Mouse (Mus musculus) lung, adult 18-20 months (tissue): ENCODE measurements around the gene Ahcyl1.
A peak's percentile ranks its signal among the peaks of the same experiment; 100 is the strongest.
"Not testable (repeated sequence)": the region's sequence is repeated elsewhere in the genome, so short reads cannot be mapped to it uniquely, and the experiment has no call there.

Experiments used
- DNase-seq, 2 experiments: peaks; one replicate each; pipeline ENCODE4 v3.0.0; 2022; ENCODE audit warnings: mixed read lengths in 2 of 2

The Ahcyl1 gene

GRCm38 (mm10) chr3:107695948-107696881 is at the start of gene Ahcyl1:
TSS of gene Ahcyl1 (minus strand) at chr3:107696560.
- peak; percentile 98 for DNase-seq

GRCm38 (mm10) chr3:107746026-107746425 is 49.7 kb upstream of the Ahcyl1 start:
- DNase-seq: no peak

- DNase-seq: no peak
These were observed 47.3 kb upstream of the Ahcyl1 start for GRCm38 (mm10) chr3:107743650-107744049.

DNA sequence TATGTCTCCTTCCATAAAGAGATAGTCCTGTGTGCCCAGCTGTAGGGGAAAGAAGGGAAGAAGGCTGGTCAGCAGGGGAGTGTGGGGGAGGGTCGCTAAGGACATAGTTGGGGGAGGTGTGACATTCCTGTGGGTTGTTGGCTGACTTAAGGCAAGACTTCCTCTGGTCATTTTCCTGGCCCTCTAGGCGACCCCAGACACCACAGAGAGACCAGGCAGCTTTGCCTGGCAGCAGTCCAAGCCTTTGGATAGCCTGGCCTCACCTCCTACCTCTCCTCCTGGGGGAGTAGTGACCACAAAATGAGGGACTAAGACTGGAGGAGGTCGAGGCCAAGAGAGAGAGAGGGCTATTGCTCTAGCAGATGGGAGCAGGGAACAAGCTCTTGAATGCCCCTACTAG is 46.7 kb upstream of the Ahcyl1 start:
- DNase-seq: no peak

DNA sequence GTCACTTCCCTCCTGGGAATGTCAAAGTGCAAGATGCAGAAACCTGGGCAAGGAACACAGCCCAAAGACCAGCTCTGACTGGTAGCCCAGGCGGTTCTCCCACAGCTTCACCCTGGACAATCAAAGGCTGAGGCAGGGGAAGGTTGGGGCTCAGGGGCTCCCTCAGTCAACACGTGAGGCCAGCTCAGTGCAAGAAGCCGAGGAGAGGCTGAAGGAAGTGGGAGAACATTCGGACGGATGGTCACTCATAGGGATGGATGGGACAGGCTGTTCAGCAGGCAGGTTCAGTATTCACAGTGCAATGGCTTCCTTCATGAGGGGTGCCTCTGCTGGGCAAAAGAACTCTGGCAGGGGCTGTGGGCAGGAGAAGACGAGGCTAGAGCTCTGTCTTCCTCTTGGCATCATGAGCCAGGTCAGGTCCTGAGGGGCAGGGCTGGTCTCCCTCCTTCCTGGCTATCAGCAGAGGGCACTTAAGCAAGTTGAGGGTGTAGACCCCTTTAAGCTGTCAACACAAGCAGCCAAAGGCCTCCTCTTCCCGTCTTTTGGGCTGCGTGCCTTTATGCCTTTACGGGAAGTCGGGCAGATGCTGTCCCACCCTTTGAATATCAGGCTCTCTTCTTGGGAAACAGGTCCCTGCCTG is 45.8 kb upstream of the Ahcyl1 start:
- DNase-seq: no peak

DNA sequence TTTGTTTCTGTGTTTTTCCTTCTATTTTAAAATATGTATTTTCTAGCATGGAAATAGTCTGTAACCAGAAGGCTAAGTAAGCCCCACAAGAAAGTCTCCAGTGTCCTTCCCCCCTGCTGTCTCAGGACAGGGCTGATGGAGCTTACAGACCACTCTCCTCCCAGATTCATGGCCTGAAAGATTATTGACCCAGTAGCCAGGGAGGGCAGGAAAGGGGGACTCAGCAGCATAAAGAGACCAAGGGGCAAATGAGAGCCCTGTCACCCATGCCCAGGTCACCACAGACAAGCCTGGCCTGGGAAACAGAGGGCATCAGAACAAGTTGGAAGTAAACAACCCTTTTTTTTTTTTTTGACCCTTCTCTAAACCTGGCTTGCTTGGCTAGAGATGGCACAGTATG is 45.0 kb upstream of the Ahcyl1 start:
- no peak for DNase-seq

DNA sequence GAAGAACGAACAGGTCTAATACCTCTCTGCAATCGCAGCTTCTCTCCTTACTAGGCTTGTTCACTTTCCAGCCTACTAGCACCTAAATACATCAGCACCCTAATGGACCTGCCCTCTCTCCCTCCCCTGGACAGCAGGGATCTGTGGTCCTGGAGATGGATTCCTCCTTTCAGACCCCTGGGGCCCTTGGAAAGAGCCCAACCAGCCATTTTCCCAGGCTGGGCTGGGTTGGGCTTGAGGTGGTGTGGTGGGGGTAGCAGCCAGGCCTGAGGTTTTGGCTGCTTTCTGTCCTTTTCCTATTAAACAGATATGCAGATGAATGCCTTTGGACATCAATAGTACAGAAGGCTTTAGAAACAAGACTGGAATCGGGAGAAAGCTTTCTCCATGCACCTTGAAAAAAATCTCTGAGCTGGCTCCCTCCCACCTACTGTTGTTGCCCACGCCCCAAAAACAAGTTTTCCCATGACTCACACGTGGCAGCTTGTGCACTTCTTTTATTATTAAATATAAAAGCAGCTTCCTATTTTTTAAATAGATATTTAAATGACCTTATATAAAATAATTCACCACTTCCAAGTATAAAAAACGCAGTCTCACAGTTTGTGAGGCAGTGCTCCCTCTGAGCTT is 44.3 kb upstream of the Ahcyl1 start:
- DNase-seq: no peak

DNA sequence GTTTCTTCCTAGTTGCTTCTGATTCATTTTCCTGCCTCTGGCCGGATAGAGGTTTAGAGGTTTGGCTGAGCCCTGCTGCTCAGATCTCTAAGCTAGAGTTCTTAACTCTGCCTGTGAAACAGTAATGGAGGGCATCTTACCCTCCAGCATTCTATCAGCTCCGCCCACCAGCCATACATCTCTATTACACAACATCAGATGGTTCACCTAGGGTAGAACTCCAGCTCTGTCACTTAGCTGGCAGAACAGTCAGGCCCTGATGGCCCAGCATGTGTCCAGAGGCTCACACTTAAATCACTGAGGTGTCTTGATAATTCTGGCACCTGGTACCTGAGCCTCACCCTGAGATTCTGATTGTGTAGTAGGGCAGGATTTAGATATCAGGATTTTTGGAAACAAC is 43.6 kb upstream of the Ahcyl1 start:
- DNase-seq: no peak

GRCm38 (mm10) chr3:107739456-107739855 is 43.1 kb upstream of the Ahcyl1 start:
- DNase-seq: no peak

DNA sequence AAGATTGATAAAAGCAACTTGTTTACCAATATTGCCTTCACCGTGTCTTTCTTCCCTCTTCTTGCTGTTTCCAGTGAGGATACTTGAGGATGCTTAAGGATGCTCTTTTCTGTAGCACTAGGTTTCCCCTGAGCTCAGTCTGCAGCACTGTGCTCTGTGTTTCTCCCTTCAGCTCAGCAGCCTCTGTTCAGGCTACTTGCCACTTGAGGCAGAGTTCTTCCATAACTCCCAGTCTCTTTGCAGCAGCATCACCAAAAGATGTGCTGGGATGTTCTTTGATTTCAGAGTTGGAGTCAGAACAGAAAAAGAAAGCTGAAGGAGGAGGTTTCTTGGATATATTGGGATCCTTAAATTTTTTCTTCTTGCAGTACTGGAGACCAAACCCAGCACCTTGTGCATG is 42.3 kb upstream of the Ahcyl1 start:
- no peak for DNase-seq

- DNase-seq: no peak
These were observed 41.3 kb upstream of the Ahcyl1 start for GRCm38 (mm10) chr3:107737609-107738190.

DNA sequence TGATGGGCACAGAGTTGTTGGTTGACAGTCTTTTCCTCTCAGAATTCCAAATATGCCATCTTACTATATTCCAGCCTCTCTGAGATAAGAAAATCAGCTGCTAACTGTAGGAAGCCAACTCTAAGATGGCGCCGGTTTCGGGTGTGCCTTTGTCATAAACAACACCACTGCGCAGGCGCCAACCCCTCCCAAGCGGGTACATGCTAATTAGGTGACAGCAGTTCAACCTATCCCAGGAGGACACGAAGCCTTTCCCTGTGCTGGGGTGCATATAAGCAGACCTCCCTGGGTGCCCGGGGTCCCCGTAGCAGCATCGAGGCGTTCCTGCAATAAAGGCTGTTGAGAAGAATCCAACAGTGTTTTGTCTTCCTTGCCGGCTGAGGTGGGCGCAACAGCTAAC is 39.3 kb upstream of the Ahcyl1 start:
- DNase-seq: not testable (repeated sequence)

GRCm38 (mm10) chr3:107733329-107733728 is 37.0 kb upstream of the Ahcyl1 start:
- no peak for DNase-seq

- no peak for DNase-seq
These were observed 33.9 kb upstream of the Ahcyl1 start for GRCm38 (mm10) chr3:107730236-107730635.

- DNase-seq: no peak
These were observed 32.1 kb upstream of the Ahcyl1 start for GRCm38 (mm10) chr3:107728509-107728908.

DNA sequence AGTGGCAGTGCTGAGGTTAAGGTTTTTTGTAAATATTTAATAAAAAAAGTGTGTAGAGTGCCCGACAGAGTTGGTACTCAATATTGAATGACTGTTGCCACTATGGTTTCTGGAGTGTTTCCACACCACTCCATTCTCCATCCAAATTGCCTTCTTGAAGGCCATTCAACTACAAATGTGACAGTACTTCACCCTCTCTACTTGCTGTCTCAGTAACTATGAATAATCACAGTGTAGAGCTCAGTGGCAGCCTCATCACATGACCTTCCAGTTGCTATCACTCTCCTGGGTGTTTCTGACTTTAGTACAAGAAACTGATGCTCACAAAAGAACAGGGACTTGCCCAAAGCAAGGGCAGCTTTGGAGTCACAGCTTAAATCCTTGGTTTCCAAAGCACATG is 19.6 kb upstream of the Ahcyl1 start:
- peak; percentile 17 to 50 for DNase-seq

DNA sequence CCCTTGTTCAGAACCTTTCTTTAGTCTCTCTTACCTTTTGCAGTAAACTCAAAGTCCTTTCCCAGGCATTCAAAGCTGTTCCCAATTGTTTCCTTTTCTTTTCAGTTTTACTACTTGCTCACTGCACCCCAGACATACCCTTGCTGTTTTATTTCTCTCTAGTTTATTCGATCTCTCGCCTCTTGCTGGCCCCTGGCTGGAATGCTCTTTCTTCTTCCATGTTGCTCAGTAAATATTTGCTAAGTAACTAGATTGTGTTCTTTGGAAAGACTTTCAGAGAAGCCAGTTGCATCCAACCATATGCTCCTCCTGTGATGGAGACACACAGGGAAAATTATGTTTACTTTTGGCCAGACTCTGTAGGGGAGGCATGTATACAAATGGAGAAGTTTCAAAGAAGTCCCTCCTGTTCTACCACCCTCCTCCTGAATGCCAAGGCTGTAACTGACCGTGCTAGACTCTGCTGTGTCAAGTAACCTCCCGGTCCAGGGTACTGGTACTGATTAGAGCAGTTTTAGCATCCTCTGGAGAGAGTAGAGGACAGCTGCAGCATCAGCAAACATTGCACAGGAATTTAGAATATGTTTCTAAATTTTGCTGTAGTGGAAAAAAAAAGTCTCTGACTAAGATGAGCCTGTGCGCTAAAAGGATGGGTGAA is 18.0 kb upstream of the Ahcyl1 start:
- no peak for DNase-seq

- DNase-seq: no peak
These were observed 15.7 kb upstream of the Ahcyl1 start for GRCm38 (mm10) chr3:107712081-107712480.

GRCm38 (mm10) chr3:107709156-107709555 is 12.8 kb upstream of the Ahcyl1 start:
- no peak for DNase-seq

GRCm38 (mm10) chr3:107707239-107707638 is 10.9 kb upstream of the Ahcyl1 start:
- no peak for DNase-seq

- DNase-seq: peak; percentile 13 to 21
These were observed 9.8 kb upstream of the Ahcyl1 start for GRCm38 (mm10) chr3:107706164-107706563.

GRCm38 (mm10) chr3:107704371-107704705 is 8.0 kb upstream of the Ahcyl1 start:
- DNase-seq: no peak
